Mouse (Mus musculus) small intestine, adult 2 months (tissue): ENCODE data around the gene Lypla2. TPM values are rescaled to one million over a fixed set of nuclear protein-coding genes. Genes with fewer than 3 reads are reported as not detected.
A peak's percentile ranks its signal among the peaks of the same experiment; 100 is the strongest.

ENCODE experiments used
- H3K27ac ChIP-seq: fragments of 200-500 bp; 2 replicates; pipeline ENCODE4 v1.5.1; 2012; ENCODE audit warnings: low read depth, low read length, control low read depth, inconsistent platforms; ENCODE audit not compliant: insufficient read depth
- H3K27me3 ChIP-seq: fragments of 200-500 bp; 2 replicates; pipeline ENCODE4 v1.6.1; 2012; ENCODE audit warnings: mild to moderate bottlenecking, moderate library complexity, low read length, inconsistent platforms; ENCODE audit not compliant: control insufficient read depth, insufficient read depth
- H3K36me3 ChIP-seq: fragments of 200-500 bp; 2 replicates; pipeline ENCODE4 v1.6.1; 2012; ENCODE audit warnings: mild to moderate bottlenecking, low read length, control low read depth, inconsistent platforms; ENCODE audit not compliant: control insufficient read depth, insufficient read depth
- H3K4me1 ChIP-seq: fragments of 200-500 bp; 2 replicates; pipeline ENCODE4 v1.6.1; 2012; ENCODE audit warnings: low read length, inconsistent platforms, mixed read lengths; ENCODE audit not compliant: control insufficient read depth, insufficient read depth, insufficient read length
- H3K4me3 ChIP-seq: fragments of 200-500 bp; 2 replicates; pipeline ENCODE4 v1.5.1; 2012; ENCODE audit warnings: low read depth, mild to moderate bottlenecking, control low read depth, inconsistent platforms, low read length, moderate library complexity
- CTCF ChIP-seq: fragments of 200-500 bp; IDR thresholded peaks from 2 replicates; pipeline ENCODE4 v1.5.1; 2012; ENCODE audit warnings: low read depth, mild to moderate bottlenecking, control low read depth, inconsistent platforms, low read length, moderate library complexity, mixed read lengths; ENCODE audit not compliant: insufficient replicate concordance, insufficient read length; ENCODE audit errors: extremely low read depth
- POLR2A ChIP-seq: fragments of 200-500 bp; IDR thresholded peaks from 2 replicates; pipeline ENCODE4 v1.6.1; 2012; ENCODE audit warnings: low read depth, mild to moderate bottlenecking, control low read depth, inconsistent platforms, low read length, moderate library complexity
- WGBS: fragments of 180-500 bp; shearing (Covaris S2); methylation state at CpG from one replicate; pipeline ENCODE4 v1.1.7; 2018; 5-methylcytosine and 5-hydroxymethylcytosine counted together
- polyA plus RNA-seq: library from polyadenylated mRNA; depleted of rRNA; stranded (reverse); fragments of >200 nt; gene quantifications from 2 replicates; pipeline ENCODE4 v1.2.3, GENCODE M21; 2012; rRNA removed

Gene Lypla2
- polyA plus RNA-seq = 79.6 and 166 TPM in 2 replicates

- no peak for TF ChIP-seq CTCF
- peak; percentile 61; the same call in 1 of the 2 replicates for TF ChIP-seq POLR2A
- Histone ChIP-seq H3K27ac (peak within 1 kb of the TSS; percentile 80), H3K27me3 (no peaks in the 10 kb centered on the region), H3K4me1 (peaks cover 18% of the 10 kb centered on the region), H3K36me3 (peaks cover 52% of the 10 kb centered on the region), H3K4me3 (peak within 1 kb of the TSS; percentile 81)
- under 1% methylated on average over 19 of the region's 19 CpGs for WGBS
Measured at GRCm38 (mm10) chr4:135972556-135972906, at the start of gene Lypla2. Gene Lypla2 (minus strand): TSS chr4:135972626.

- peak within 1 kb of the TSS; percentile 91 for H3K4me3 ChIP-seq
- H3K27me3 ChIP-seq = no peaks in the 10 kb centered on the region
- H3K4me1 ChIP-seq = peaks cover 4% of the 10 kb centered on the region; the same call in 1 of the 2 replicates
- no peaks in the 10 kb centered on the region for H3K36me3 ChIP-seq
- TF ChIP-seq CTCF (no peak), POLR2A (peak; percentile 83)
- 1% methylated on average over 44 of the region's 48 CpGs for WGBS
- peak within 1 kb of the TSS; percentile 12 for H3K27ac ChIP-seq
Measured at GRCm38 (mm10) chr4:136021549-136022047, 49.2 kb upstream of the Lypla2 start, which contains the start of gene Eloa. Gene Eloa (minus strand): TSS chr4:136021763.

- Histone ChIP-seq H3K27me3 (no peaks in the 10 kb centered on the region), H3K27ac (peak overlapping the region; percentile 12), H3K4me3 (peak overlapping the region; percentile 91), H3K4me1 (peaks cover 4% of the 10 kb centered on the region; the same call in 1 of the 2 replicates), H3K36me3 (no peaks in the 10 kb centered on the region)
- TF ChIP-seq CTCF = no peak
- TF ChIP-seq POLR2A = no peak
- WGBS = 0% methylated on average over 50 of the region's 62 CpGs
Measured at GRCm38 (mm10) chr4:136020743-136021548, 48.5 kb upstream of the Lypla2 start.

GRCm38 (mm10) chr4:136016059-136016602 lies 43.7 kb upstream of the Lypla2 start:
- 59% methylated on average over 3 of the region's 3 CpGs for WGBS
- H3K4me3 ChIP-seq = no peak overlapping the region
- H3K27me3 ChIP-seq = no peaks in the 10 kb centered on the region
- H3K27ac ChIP-seq = no peak overlapping the region
- no peak for TF ChIP-seq CTCF
- TF ChIP-seq POLR2A = no peak
- peaks cover 4% of the 10 kb centered on the region; the same call in 1 of the 2 replicates for H3K4me1 ChIP-seq
- peaks cover 21% of the 10 kb centered on the region for H3K36me3 ChIP-seq

- Histone ChIP-seq H3K27ac (no peak overlapping the region), H3K27me3 (no peaks in the 10 kb centered on the region), H3K36me3 (peaks cover 66% of the 10 kb centered on the region), H3K4me3 (no peak overlapping the region), H3K4me1 (no peaks in the 10 kb centered on the region)
- 84% methylated on average over 4 of the region's 4 CpGs for WGBS
- TF ChIP-seq CTCF (no peak), POLR2A (no peak)
Measured at GRCm38 (mm10) chr4:136010586-136010985, 38.2 kb upstream of the Lypla2 start.

GRCm38 (mm10) chr4:136008782-136009447 lies 36.5 kb upstream of the Lypla2 start:
- Histone ChIP-seq H3K36me3 (peaks cover 79% of the 10 kb centered on the region), H3K4me1 (no peaks in the 10 kb centered on the region), H3K4me3 (no peak overlapping the region), H3K27me3 (no peaks in the 10 kb centered on the region), H3K27ac (no peak overlapping the region)
- no peak for TF ChIP-seq CTCF
- TF ChIP-seq POLR2A = no peak
- WGBS = 87% methylated on average over 8 of the region's 8 CpGs

- Histone ChIP-seq H3K27me3 (no peaks in the 10 kb centered on the region), H3K4me3 (no peak overlapping the region), H3K36me3 (peaks cover 79% of the 10 kb centered on the region), H3K27ac (no peak overlapping the region), H3K4me1 (no peaks in the 10 kb centered on the region)
- no peak for TF ChIP-seq CTCF
- TF ChIP-seq POLR2A = no peak
- 74% methylated on average over 3 of the region's 3 CpGs for WGBS
Measured at GRCm38 (mm10) chr4:136006821-136007220, 34.4 kb upstream of the Lypla2 start.
